Mouse (Mus musculus): ENCODE measurements around the gene Slc12a5.

The Slc12a5 gene

GRCm38 (mm10) chr2:164960716-164961441 is at the start of gene Slc12a5:
Gene Slc12a5, plus strand, starts transcription at chr2:164960802.
- no peak for DNase-seq (ENCODE audit: low spot score in 2 of 2)

DNA sequence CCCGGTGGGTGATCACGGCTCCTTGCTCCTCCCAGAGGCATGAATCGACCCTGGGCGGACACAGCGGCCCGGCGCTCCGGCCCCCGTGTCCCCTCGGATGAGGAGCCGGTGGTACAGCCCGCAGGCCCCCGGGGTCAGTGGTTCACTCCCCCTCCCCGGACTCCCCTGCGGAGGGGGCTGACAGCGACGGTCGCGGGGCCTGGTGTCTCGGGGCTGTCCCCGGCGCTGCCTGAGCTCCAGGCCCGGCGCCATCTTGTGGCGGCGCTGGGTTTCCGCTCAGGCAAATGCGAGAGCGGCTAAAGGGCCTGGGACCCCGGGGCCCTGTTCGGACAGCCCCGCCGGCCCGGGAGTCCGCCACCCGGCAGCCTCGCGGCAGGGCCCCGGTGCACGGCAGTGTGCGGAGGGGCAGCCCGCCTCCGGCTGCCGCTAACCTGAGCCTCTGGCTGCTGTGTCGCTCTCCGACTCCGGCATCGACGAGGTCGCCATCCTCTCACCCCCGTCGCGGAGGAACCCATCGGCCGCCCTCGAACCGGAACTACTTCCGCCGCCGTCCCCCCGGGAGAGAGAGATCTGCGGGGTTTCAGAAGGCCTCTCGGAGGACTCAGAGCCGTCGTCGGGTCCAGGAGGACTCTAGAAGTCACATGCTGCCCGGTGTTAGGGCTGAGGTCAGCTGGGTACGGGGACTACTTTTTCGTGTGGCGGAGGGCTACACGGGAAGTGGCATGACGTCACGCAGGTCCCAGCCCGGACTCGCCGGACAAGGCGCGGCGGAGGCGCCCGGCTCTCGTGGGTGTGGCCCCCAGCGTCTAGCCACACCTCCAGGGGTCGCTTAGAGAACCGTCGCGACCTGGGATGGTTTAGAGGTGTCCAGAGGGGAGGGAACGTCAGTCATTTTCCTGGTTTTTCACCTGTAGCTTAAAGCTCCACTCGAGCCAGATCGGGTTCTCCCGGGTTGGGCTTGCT is 49.2 kb upstream of the Slc12a5 start, which contains the start of gene Zfp335:
Gene Zfp335, minus strand, starts transcription at position 672 of the 963 bp plus-strand sequence.
- DNase-seq (ENCODE audit: low spot score in 2 of 2): peak; percentile 93 to 94

DNA sequence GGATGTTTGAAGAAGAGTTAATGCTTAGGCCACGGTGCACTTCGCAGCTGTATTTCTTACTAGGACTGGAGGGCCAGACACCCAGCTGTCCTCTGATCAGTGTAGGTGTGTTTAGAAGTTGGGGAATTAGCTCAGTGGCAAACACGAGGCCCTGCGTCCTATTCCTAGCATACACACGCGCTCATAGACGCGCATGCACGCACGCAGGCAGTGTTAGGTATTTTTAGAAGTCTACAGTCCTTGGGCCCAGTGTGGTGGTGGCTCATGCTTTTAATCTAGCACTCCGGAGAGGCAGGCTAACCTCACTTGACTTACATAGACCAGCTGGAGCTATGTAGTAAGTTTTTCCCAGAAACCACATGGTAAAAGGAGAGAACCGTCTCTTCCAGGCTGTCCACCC is 48.5 kb upstream of the Slc12a5 start:
- no peak for DNase-seq (ENCODE audit: low spot score in 2 of 2)

- DNase-seq (ENCODE audit: low spot score in 2 of 2): no peak
These were observed 47.7 kb upstream of the Slc12a5 start for GRCm38 (mm10) chr2:164912749-164913427.

GRCm38 (mm10) chr2:164913428-164913786 is 47.2 kb upstream of the Slc12a5 start:
- DNase-seq (ENCODE audit: low spot score in 2 of 2): no peak

- DNase-seq (ENCODE audit: low spot score in 2 of 2): no peak
These were observed 43.8 kb upstream of the Slc12a5 start for GRCm38 (mm10) chr2:164916820-164917219.

GRCm38 (mm10) chr2:164917371-164917770 is 43.2 kb upstream of the Slc12a5 start:
- no peak for DNase-seq (ENCODE audit: low spot score in 2 of 2)

DNA sequence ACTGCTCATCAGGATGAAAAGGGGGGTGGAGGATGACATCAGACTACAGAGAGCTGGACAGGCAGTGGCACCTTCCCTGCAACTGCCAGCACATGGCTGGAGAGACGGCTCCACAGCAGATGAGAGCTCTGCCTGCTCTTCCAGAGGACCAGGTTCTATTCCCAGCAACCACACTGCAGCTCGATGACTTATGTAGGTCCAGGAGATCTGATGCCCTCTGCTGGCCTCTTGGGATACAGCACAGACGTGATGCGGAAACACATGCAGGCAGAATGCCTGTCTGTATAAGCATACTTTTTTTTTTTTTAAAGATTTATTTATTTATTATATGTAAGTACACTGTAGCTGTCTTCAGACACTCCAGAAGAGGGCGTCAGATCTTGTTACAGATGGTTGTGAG is 42.3 kb upstream of the Slc12a5 start:
- no peak for DNase-seq (ENCODE audit: low spot score in 2 of 2)

- no peak for DNase-seq (ENCODE audit: low spot score in 2 of 2)
These were observed 38.6 kb upstream of the Slc12a5 start for GRCm38 (mm10) chr2:164921984-164922383.

DNA sequence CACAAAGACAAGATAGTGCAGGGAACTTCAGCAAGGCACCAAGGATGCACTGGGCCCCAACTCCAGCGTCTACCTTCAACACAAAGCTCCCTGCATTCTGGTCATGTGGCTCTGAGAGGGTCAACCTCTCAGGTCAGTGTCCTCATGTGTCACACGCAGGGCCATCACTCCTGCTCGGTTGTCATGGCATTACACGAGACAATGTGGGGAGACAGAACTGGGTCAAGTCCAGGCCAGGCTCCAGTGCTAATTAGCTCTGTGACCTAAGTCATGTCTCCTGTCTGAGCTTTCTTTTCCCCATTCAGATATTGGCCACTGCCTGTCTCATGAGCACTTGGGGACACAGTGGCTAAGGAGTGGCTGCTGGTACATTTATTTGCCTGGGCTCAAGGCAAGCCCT is 37.3 kb upstream of the Slc12a5 start:
- no peak for DNase-seq (ENCODE audit: low spot score in 2 of 2)

DNA sequence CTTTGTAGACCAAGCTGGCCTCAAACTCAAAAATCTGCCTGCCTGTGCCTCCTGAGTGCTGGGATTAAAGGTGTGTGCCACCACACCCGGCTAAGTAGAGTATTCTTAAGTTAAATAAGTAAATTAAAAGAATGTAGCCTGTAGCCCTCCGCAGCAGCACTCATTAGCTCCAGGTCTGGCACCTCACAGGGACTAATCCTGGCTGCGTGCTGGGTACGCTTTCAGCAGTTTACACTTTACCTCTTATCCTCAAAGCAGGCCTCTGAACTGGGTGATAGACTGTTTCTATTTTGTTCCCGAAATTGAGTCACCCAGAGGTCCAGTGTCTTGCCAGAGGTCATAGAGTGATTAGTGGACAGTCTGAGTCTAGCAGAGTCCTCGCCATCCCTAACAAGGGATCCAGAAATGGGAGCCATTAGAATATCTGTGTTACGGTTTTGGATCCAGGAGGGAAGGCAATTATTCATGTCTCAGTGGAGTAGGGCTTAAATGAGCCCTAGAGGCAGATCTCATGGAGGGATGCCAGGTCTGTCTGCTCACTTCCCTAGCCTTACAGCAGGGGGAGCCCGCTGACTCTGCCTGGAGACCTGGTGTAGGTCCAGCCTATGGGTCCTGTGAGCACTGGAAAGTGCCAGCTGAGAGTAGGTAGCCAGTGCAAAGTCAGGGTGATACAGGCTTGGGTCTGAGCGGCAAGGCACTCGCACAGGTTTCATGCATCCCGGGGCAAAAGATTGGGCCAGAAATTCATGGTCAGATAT is 36.3 kb upstream of the Slc12a5 start:
- peak; percentile 77 to 89 for DNase-seq (ENCODE audit: low spot score in 2 of 2)

DNA sequence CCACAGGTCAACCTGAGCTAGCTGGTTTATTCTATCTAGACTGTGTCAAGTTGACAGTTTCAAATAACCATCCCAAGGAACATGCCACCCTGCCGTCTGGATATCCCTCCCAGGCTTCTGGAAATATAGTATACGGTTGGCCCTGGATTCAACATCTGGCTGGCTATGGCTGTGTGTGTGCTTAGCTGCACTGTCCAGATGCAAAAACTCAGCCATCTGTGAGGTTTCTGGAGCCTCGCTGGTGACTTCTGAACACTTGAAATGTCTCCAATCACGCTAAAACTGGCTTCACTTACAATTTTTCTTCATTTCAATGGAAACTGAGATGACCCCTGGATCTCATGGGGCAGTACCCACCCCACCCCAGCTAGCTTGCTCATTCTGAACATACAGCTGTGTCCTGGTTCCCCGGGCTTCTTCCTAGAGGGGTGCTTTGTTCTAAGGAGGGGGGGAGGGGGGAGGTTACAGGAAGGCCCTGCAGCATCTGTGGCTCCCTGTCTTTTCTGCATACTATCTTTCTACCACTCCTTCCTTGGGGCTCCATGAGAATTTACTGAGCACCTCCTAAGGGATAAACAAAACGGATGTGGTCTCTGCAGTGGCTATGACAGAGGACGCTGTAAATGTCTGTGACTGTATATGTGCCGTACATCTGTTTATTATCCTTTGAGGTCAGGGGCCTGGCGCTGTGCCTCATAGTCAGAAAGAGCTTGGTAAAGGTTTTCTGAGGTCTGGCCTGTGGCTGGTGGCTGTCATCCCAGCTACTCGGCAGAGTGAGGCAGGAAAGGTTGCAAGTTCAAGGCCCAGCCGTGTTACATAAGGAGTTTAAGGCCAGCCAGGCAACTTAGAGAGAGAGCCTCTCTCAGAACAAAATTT is 29.7 kb upstream of the Slc12a5 start:
- no peak for DNase-seq (ENCODE audit: low spot score in 2 of 2)

DNA sequence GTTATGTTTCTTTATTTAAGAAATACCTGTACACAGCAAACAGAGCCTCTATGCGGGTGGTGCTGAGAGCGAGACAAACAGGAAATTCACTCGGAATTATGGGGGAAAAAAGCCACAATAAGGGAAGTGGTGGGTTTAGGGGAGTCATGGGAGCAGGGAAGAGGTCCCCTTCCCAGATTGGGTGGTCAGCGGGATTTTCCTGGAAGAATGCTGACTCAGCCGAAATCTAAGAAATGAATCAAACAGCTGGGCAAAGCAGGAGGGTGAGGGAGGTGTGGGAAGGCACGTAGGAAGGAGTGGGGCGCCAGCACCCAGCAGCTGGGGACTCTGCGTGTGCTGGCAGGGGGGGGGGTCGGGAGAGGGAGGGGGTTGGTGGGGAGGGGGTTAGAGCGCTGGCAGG is 27.1 kb upstream of the Slc12a5 start:
- no peak for DNase-seq (ENCODE audit: low spot score in 2 of 2)

DNA sequence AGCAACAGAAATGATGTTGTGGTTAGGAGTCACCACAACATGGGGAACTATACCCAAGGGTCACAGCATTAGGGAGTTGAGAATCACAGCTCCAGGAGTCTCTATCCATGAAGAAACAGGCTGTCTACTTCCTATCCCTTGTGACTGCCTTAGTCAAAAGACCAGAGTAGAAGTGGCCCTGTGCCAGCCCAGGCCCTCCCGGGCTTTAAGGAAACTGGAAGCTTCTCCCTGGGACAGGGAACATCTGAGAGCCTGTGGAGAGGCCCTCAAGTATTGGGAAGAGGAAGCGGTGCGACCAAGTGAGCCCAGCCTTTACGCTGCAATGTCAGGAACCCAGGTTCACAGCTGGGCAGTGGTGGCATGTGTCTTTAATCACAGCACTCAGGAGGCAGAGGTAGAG is 24.6 kb upstream of the Slc12a5 start:
- DNase-seq (ENCODE audit: low spot score in 2 of 2): no peak

DNA sequence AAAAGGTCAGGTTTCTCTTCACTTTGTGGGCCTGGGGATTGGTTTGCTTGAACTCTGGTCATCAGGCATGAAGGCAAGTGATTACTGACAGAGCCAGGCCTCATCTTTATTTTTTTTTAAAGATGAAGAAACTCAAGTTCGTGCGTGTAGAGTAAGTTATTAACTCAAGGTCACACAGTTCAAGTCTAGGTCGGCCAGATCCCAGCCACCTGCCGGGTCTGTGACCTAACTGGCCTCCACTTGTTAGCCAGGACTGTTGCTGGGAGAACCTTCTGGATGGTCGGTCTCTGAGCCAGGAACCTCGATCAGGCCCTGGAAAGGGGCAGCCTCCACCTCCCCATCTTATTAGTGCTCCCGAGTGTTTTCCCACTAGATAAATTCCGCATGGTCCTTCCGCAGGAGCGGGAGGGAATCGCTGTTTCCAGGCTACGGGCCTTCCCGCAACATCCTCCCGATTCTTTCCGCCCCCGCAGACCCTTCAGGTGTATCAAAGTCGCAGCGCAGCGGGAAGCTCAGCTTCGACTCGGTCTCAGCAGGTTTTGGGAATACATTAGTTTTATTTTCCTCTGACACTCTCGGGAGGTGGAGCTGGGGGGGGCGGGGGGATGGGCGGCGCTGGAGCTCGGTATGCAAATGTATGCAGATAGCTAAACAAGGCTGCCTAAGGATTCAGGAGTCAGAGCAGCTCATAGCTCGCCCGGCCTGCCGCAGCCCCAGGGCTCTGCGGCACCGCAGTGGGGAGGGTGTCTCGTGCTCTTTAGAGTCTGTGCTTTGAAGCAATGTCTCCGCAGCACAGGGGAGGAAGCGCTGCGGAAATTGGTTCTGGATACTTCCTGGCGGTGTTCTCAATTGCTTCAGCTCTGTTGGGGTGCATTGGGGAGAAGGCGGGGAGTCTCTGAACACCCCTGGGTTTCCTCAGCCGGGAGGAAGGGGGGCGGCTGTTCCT is 22.2 kb upstream of the Slc12a5 start:
- DNase-seq (ENCODE audit: low spot score in 2 of 2): no peak

GRCm38 (mm10) chr2:164939106-164939505 is 21.5 kb upstream of the Slc12a5 start:
- DNase-seq (ENCODE audit: low spot score in 2 of 2): no peak

DNA sequence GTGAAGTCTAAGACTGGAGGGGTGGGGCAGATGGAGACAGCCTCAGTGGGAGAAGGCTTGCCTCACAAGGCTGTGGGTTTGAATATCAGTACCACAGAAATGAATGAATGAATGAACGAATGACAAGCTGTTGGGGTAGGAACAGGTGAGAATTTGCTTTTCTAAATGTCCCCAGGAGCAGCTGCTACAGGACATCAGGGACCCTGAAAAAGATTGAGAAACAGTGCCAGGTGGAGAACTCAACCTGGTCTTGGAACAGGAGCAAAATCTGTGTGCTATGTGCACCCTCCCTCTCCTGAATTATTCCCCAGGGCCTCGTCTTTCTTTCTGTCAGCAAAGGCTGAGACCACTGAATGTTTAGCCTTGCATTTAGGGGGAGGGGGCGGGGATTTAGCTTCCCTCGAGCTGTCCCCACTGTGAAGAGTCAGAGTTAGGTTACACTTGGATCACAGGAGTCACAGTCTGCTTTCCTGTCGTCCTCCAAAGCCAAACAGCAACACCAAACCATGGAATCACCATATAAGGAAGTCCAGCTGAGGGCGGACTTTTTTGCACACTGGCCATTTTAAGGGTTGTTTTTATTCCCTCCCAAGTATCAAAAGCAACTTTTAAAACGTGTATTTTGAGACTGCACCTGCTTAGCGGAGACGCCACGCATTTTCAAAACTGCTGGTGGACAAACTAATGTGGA is 20.3 kb upstream of the Slc12a5 start, which contains the start of gene Mmp9:
Gene Mmp9, plus strand, starts transcription at position 641 of the 691 bp plus-strand sequence.
- DNase-seq (ENCODE audit: low spot score in 2 of 2): no peak

- no peak for DNase-seq (ENCODE audit: low spot score in 2 of 2)
These were observed 17.8 kb upstream of the Slc12a5 start for GRCm38 (mm10) chr2:164942692-164943290.

Measured in urinary bladder, postnatal 4 days (tissue).